Mouse (Mus musculus): ENCODE data around the gene Cd209c. TPM values are rescaled to one million over a fixed set of nuclear protein-coding genes. Genes with fewer than 3 reads are reported as not detected.
A peak's percentile ranks its signal among the peaks of the same experiment; 100 is the strongest.

Cd209c gene
- polyA plus RNA-seq (2015; fragmentation: Nextera tagmentation; extraction: Ambion mirVana) = 0.41 and 0.60 TPM in 2 replicates

- Histone ChIP-seq H3K36me3 (ENCODE audit: control insufficient read depth, insufficient read depth, low read length) (no peaks in the 10 kb centered on the region), H3K4me2 (ENCODE audit: low read length) (no peak within 1 kb of the TSS), H3K9ac (ENCODE audit: low read depth, low read length) (no peak within 1 kb of the TSS), H3K27me3 (ENCODE audit: control insufficient read depth, insufficient read depth, low read depth, low read length) (no peaks in the 10 kb centered on the region), H3K9me3 (replicated peaks; ENCODE audit: control insufficient read depth, low read length, poor library complexity, severe bottlenecking) (peaks cover 7% of the 10 kb centered on the region), H3K4me1 (ENCODE audit: control insufficient read depth, insufficient read depth, low read length) (no peaks in the 10 kb centered on the region), H3K27ac (ENCODE audit: low read length) (no peak within 1 kb of the TSS), H3K4me3 (ENCODE audit: low read depth, low read length) (no peak within 1 kb of the TSS)
- WGBS = 76% methylated on average over 1 of the region's 1 CpGs
- ATAC-seq = no peak
Measured at GRCm38 (mm10) chr8:3954646-3955045, at the start of gene Cd209c. Gene Cd209c (minus strand): TSS chr8:3954746.

- Histone ChIP-seq H3K36me3 (ENCODE audit: control insufficient read depth, insufficient read depth, low read length) (no peaks in the 10 kb centered on the region), H3K4me1 (ENCODE audit: control insufficient read depth, insufficient read depth, low read length) (no peaks in the 10 kb centered on the region), H3K9me3 (replicated peaks; ENCODE audit: control insufficient read depth, low read length, poor library complexity, severe bottlenecking) (peaks cover 5% of the 10 kb centered on the region; the same call in 1 of the 2 replicates), H3K4me2 (ENCODE audit: low read length) (peak overlapping the region; percentile 41), H3K27me3 (ENCODE audit: control insufficient read depth, insufficient read depth, low read depth, low read length) (no peaks in the 10 kb centered on the region), H3K27ac (ENCODE audit: low read length) (no peak overlapping the region), H3K4me3 (ENCODE audit: low read depth, low read length) (peak overlapping the region; percentile 13; the same call in 1 of the 2 replicates), H3K9ac (ENCODE audit: low read depth, low read length) (no peak overlapping the region)
- ATAC-seq = no peak
- WGBS = 35% methylated on average over 42 of the region's 42 CpGs
Measured at GRCm38 (mm10) chr8:3994219-3994618, 39.7 kb upstream of the Cd209c start.

- no peak for ATAC-seq
- Histone ChIP-seq H3K4me1 (ENCODE audit: control insufficient read depth, insufficient read depth, low read length) (no peaks in the 10 kb centered on the region), H3K36me3 (ENCODE audit: control insufficient read depth, insufficient read depth, low read length) (no peaks in the 10 kb centered on the region), H3K9me3 (replicated peaks; ENCODE audit: control insufficient read depth, low read length, poor library complexity, severe bottlenecking) (peaks cover 10% of the 10 kb centered on the region), H3K27me3 (ENCODE audit: control insufficient read depth, insufficient read depth, low read depth, low read length) (no peaks in the 10 kb centered on the region), H3K27ac (ENCODE audit: low read length) (no peak overlapping the region), H3K9ac (ENCODE audit: low read depth, low read length) (no peak overlapping the region), H3K4me3 (ENCODE audit: low read depth, low read length) (no peak overlapping the region), H3K4me2 (ENCODE audit: low read length) (no peak overlapping the region)
- WGBS = 100% methylated on average over 1 of the region's 1 CpGs
Measured at GRCm38 (mm10) chr8:3956037-3956436, 1.5 kb upstream of the Cd209c start.

GRCm38 (mm10) chr8:3940023-3940422 lies 14.5 kb downstream of the Cd209c start:
- Histone ChIP-seq H3K36me3 (ENCODE audit: control insufficient read depth, insufficient read depth, low read length) (no peaks in the 10 kb centered on the region), H3K27ac (ENCODE audit: low read length) (no peak overlapping the region), H3K9me3 (replicated peaks; ENCODE audit: control insufficient read depth, low read length, poor library complexity, severe bottlenecking) (peaks cover 11% of the 10 kb centered on the region), H3K27me3 (ENCODE audit: control insufficient read depth, insufficient read depth, low read depth, low read length) (no peaks in the 10 kb centered on the region), H3K4me2 (ENCODE audit: low read length) (no peak overlapping the region), H3K9ac (ENCODE audit: low read depth, low read length) (no peak overlapping the region), H3K4me3 (ENCODE audit: low read depth, low read length) (no peak overlapping the region), H3K4me1 (ENCODE audit: control insufficient read depth, insufficient read depth, low read length) (no peaks in the 10 kb centered on the region)
- ATAC-seq = no peak
- 90% methylated on average over 3 of the region's 3 CpGs for WGBS

- no peaks in the 10 kb centered on the region for H3K4me1 ChIP-seq (ENCODE audit: control insufficient read depth, insufficient read depth, low read length)
- peaks cover 14% of the 10 kb centered on the region; the same call in 1 of the 2 replicates for H3K9me3 ChIP-seq (replicated peaks; ENCODE audit: control insufficient read depth, low read length, poor library complexity, severe bottlenecking)
- no peaks in the 10 kb centered on the region for H3K27me3 ChIP-seq (ENCODE audit: control insufficient read depth, insufficient read depth, low read depth, low read length)
- no peak within 1 kb of the TSS for H3K4me3 ChIP-seq (ENCODE audit: low read depth, low read length)
- no peaks in the 10 kb centered on the region for H3K36me3 ChIP-seq (ENCODE audit: control insufficient read depth, insufficient read depth, low read length)
- WGBS = 84% methylated on average over 3 of the region's 3 CpGs
- no peak within 1 kb of the TSS for H3K4me2 ChIP-seq (ENCODE audit: low read length)
- no peak within 1 kb of the TSS for H3K27ac ChIP-seq (ENCODE audit: low read length)
- no peak within 1 kb of the TSS for H3K9ac ChIP-seq (ENCODE audit: low read depth, low read length)
- ATAC-seq = no peak
Measured at GRCm38 (mm10) chr8:3926744-3927143, 27.8 kb downstream of the Cd209c start, which contains the start of gene Cd209b. Gene Cd209b (minus strand): TSS chr8:3926844.

Other genes with a start within 250 kb of the Cd209c start
- gene Clec4g, start 234.1 kb downstream of the Cd209c start, polyA plus RNA-seq (2015; fragmentation: Nextera tagmentation; extraction: Ambion mirVana) = not detected in 2 replicates
- gene Cd209a, start 205.8 kb downstream of the Cd209c start, polyA plus RNA-seq (2015; fragmentation: Nextera tagmentation; extraction: Ambion mirVana) = not detected in 2 replicates
- gene Cd209e, start 100.4 kb downstream of the Cd209c start, polyA plus RNA-seq (2015; fragmentation: Nextera tagmentation; extraction: Ambion mirVana) = not detected in 2 replicates
- not detected in 2 replicates for gene Cd209d, start 76.2 kb downstream of the Cd209c start, polyA plus RNA-seq (2015; fragmentation: Nextera tagmentation; extraction: Ambion mirVana)
- not detected in 2 replicates for gene Cd209b, start 27.9 kb downstream of the Cd209c start, polyA plus RNA-seq (2015; fragmentation: Nextera tagmentation; extraction: Ambion mirVana)
- 0.24 and 0.31 TPM in 2 replicates for gene Cd209f, start 151.1 kb upstream of the Cd209c start, polyA plus RNA-seq (2015; fragmentation: Nextera tagmentation; extraction: Ambion mirVana)
- not detected in 2 replicates for gene Cd209g, start 179.4 kb upstream of the Cd209c start, polyA plus RNA-seq (2015; fragmentation: Nextera tagmentation; extraction: Ambion mirVana)
- 123 and 131 TPM in 2 replicates for gene Evi5l, start 211.8 kb upstream of the Cd209c start, polyA plus RNA-seq (2015; fragmentation: Nextera tagmentation; extraction: Ambion mirVana)

All from midbrain, embryonic 16.5 days (tissue).